Mouse (Mus musculus) midbrain, embryonic 13.5 days (tissue): ENCODE measurements around the gene Xndc1. TPM values are rescaled to one million over a fixed set of nuclear protein-coding genes. Genes with fewer than 3 reads are reported as not detected.

ENCODE experiments used
- ATAC-seq: fragments of 200-750 bp; cut with Nextera tagmentation; 2 replicates; pipeline ENCODE4 v1.8.0; 2017; ENCODE audit warnings: mild to moderate bottlenecking, moderate TSS enrichment, moderate library complexity
- H3K27ac ChIP-seq: fragments of 300-500 bp; sonication (generic); 2 replicates; pipeline ENCODE4 v1.5.1; 2015; ENCODE audit warnings: inconsistent platforms, mild to moderate bottlenecking, moderate library complexity
- H3K27me3 ChIP-seq: fragments of 300-500 bp; sonication (generic); 2 replicates; pipeline ENCODE4 v1.6.1; 2015; ENCODE audit warnings: mild to moderate bottlenecking, inconsistent platforms
- H3K36me3 ChIP-seq: fragments of 300-500 bp; sonication (generic); 2 replicates; pipeline ENCODE4 v1.6.1; 2015; ENCODE audit warnings: mild to moderate bottlenecking, inconsistent platforms
- H3K4me1 ChIP-seq: fragments of 300-500 bp; sonication (generic); replicated peaks from 2 replicates; pipeline ENCODE4 v1.6.1; 2015; ENCODE audit warnings: inconsistent platforms
- H3K4me2 ChIP-seq: fragments of 300-500 bp; sonication (generic); replicated peaks from 2 replicates; pipeline ENCODE4 v1.6.1; 2015; ENCODE audit warnings: moderate library complexity, mild to moderate bottlenecking, inconsistent platforms
- H3K4me3 ChIP-seq: fragments of 300-500 bp; sonication (generic); replicated peaks from 2 replicates; pipeline ENCODE4 v1.5.1; 2015; ENCODE audit warnings: mild to moderate bottlenecking, inconsistent platforms
- H3K9ac ChIP-seq: fragments of 300-500 bp; sonication (generic); replicated peaks from 2 replicates; pipeline ENCODE4 v1.6.1; 2015; ENCODE audit warnings: mild to moderate bottlenecking, inconsistent platforms
- H3K9me3 ChIP-seq: fragments of 300-500 bp; sonication (generic); 2 replicates; pipeline ENCODE4 v1.6.1; 2016; ENCODE audit warnings: mild to moderate bottlenecking, inconsistent platforms
- WGBS: fragments of 180-500 bp; shearing (Covaris S2); methylation state at CpG from one replicate; pipeline ENCODE4 v1.1.7; 2015; 5-methylcytosine and 5-hydroxymethylcytosine counted together
- polyA plus RNA-seq: library from polyadenylated mRNA; unstranded; fragments of >200 nt; fragmentation: Nextera tagmentation; extraction: Ambion mirVana; gene quantifications from 2 replicates; pipeline ENCODE4 v1.2.1, GENCODE M21; 2015

The Xndc1 gene
- polyA plus RNA-seq, 1 experiment from 2014 or later, result 34.9 TPM

- no peaks in the 10 kb centered on the region for H3K27me3 ChIP-seq
- peaks cover 7% of the 10 kb centered on the region for H3K4me1 ChIP-seq
- no peak overlapping the region for H3K27ac ChIP-seq
- no peaks in the 10 kb centered on the region for H3K36me3 ChIP-seq
- H3K9ac ChIP-seq, result no peak overlapping the region
- H3K4me2 ChIP-seq, result no peak overlapping the region
- ATAC-seq, result no peak
- WGBS, result 85% methylated on average over 4 of the region's 4 CpGs
- no peaks in the 10 kb centered on the region for H3K9me3 ChIP-seq
- no peak overlapping the region for H3K4me3 ChIP-seq
Observed at GRCm38 (mm10) chr7:102109746-102110145, 44.4 kb downstream of the Xndc1 start.

GRCm38 (mm10) chr7:102113151-102113729, 47.9 kb downstream of the Xndc1 start:
- Histone ChIP-seq H3K9me3 (no peaks in the 10 kb centered on the region), H3K9ac (no peak overlapping the region), H3K27ac (no peak overlapping the region), H3K4me3 (no peak overlapping the region), H3K4me1 (no peaks in the 10 kb centered on the region), H3K27me3 (no peaks in the 10 kb centered on the region), H3K36me3 (peaks cover 5% of the 10 kb centered on the region), H3K4me2 (no peak overlapping the region)
- WGBS, result 87% methylated on average over 45 of the region's 45 CpGs
- ATAC-seq, result no peak

- WGBS, result 40% methylated on average over 7 of the region's 7 CpGs
- ATAC-seq, result no peak
- no peak within 1 kb of the TSS for H3K9ac ChIP-seq
- H3K4me2 ChIP-seq, result no peak within 1 kb of the TSS
- H3K9me3 ChIP-seq, result no peaks in the 10 kb centered on the region
- no peak within 1 kb of the TSS for H3K27ac ChIP-seq
- no peaks in the 10 kb centered on the region for H3K27me3 ChIP-seq
- H3K4me3 ChIP-seq, result no peak within 1 kb of the TSS
- peaks cover 38% of the 10 kb centered on the region for H3K36me3 ChIP-seq
- H3K4me1 ChIP-seq, result no peaks in the 10 kb centered on the region
Observed at GRCm38 (mm10) chr7:102116579-102117331, 51.4 kb downstream of the Xndc1 start, which contains the start of gene Chrna10. Gene Chrna10 (minus strand): TSS chr7:102116828.

GRCm38 (mm10) chr7:102117382-102117781, 52.1 kb downstream of the Xndc1 start:
- H3K36me3 ChIP-seq, result peaks cover 45% of the 10 kb centered on the region
- no peaks in the 10 kb centered on the region for H3K27me3 ChIP-seq
- WGBS, result 72% methylated on average over 6 of the region's 6 CpGs
- no peak for ATAC-seq
- no peak overlapping the region for H3K4me2 ChIP-seq
- no peak overlapping the region for H3K9ac ChIP-seq
- no peaks in the 10 kb centered on the region for H3K9me3 ChIP-seq
- H3K4me3 ChIP-seq, result no peak overlapping the region
- H3K4me1 ChIP-seq, result no peaks in the 10 kb centered on the region
- no peak overlapping the region for H3K27ac ChIP-seq

GRCm38 (mm10) chr7:102120326-102120725, 55.0 kb downstream of the Xndc1 start:
- no peak for ATAC-seq
- Histone ChIP-seq H3K9me3 (no peaks in the 10 kb centered on the region), H3K4me1 (no peaks in the 10 kb centered on the region), H3K4me3 (no peak overlapping the region), H3K4me2 (no peak overlapping the region), H3K36me3 (peaks cover 74% of the 10 kb centered on the region), H3K27ac (no peak overlapping the region), H3K27me3 (no peaks in the 10 kb centered on the region), H3K9ac (no peak overlapping the region)
- 98% methylated on average over 10 of the region's 10 CpGs for whole genome bisulfite sequencing

GRCm38 (mm10) chr7:102132395-102132794, 67.1 kb downstream of the Xndc1 start:
- no peak overlapping the region for H3K9ac ChIP-seq
- no peaks in the 10 kb centered on the region for H3K9me3 ChIP-seq
- ATAC-seq, result no peak
- H3K36me3 ChIP-seq, result peaks cover 75% of the 10 kb centered on the region
- H3K4me2 ChIP-seq, result no peak overlapping the region
- H3K27me3 ChIP-seq, result no peaks in the 10 kb centered on the region
- H3K4me1 ChIP-seq, result no peaks in the 10 kb centered on the region
- H3K4me3 ChIP-seq, result no peak overlapping the region
- WGBS, result 95% methylated on average over 4 of the region's 4 CpGs
- H3K27ac ChIP-seq, result no peak overlapping the region

Other genes starting within 250 kb of the Xndc1 start
- 0.24 and 0.26 TPM in 2 replicates for gene Phox2a, start 247.2 kb upstream of the Xndc1 start, polyA plus RNA-seq
- 20.3 and 26.3 TPM in 2 replicates for gene Inppl1, start 227.3 kb upstream of the Xndc1 start, polyA plus RNA-seq
- 2.2 and 3.8 TPM in 2 replicates for gene Folr2, start 208.3 kb upstream of the Xndc1 start, polyA plus RNA-seq
- gene Anapc15, start 201.8 kb upstream of the Xndc1 start, polyA plus RNA-seq, result 79.0 and 92.2 TPM in 2 replicates
- gene Folr1, start 194.7 kb upstream of the Xndc1 start, polyA plus RNA-seq, result 11.1 and 13.2 TPM in 2 replicates
- gene Lamtor1, start 159.6 kb upstream of the Xndc1 start, polyA plus RNA-seq, result 146 and 158 TPM in 2 replicates
- 0.35 and 0.77 TPM in 2 replicates for gene Tomt, start 159.2 kb upstream of the Xndc1 start, polyA plus RNA-seq
- gene Lrrc51, start 131.6 kb upstream of the Xndc1 start, polyA plus RNA-seq, result 9.6 and 10.6 TPM in 2 replicates
- 63.0 and 70.7 TPM in 2 replicates for gene Numa1, start 131.4 kb upstream of the Xndc1 start, polyA plus RNA-seq
- 4.1 and 5.6 TPM in 2 replicates for gene Il18bp, start 46.8 kb upstream of the Xndc1 start, polyA plus RNA-seq
- gene Rnf121, start within 50 bp of the Xndc1 start, polyA plus RNA-seq, result 30.1 and 30.9 TPM in 2 replicates
- 1.3 and 1.5 TPM in 2 replicates for gene Xntrpc, start 202 bp downstream of the Xndc1 start, polyA plus RNA-seq
- 0.28 TPM in 1 of 2 replicates, not detected in the other for gene Trpc2, start 17.6 kb downstream of the Xndc1 start, polyA plus RNA-seq
- gene Art1, start 36.2 kb downstream of the Xndc1 start, polyA plus RNA-seq, result 0.31 and 0.37 TPM in 2 replicates
- 0.50 and 0.92 TPM in 2 replicates for gene Art5, start 44.0 kb downstream of the Xndc1 start, polyA plus RNA-seq
- not detected in 2 replicates for gene Chrna10, start 51.3 kb downstream of the Xndc1 start, polyA plus RNA-seq
- gene Nup98, start 144.7 kb downstream of the Xndc1 start, polyA plus RNA-seq, result 27.2 and 27.4 TPM in 2 replicates
- gene Pgap2, start 144.7 kb downstream of the Xndc1 start, polyA plus RNA-seq, result 50.1 and 51.6 TPM in 2 replicates
- gene Rhog, start 190.5 kb downstream of the Xndc1 start, polyA plus RNA-seq, result 14.4 and 17.6 TPM in 2 replicates
- 8.1 and 8.5 TPM in 2 replicates for gene Stim1, start 202.3 kb downstream of the Xndc1 start, polyA plus RNA-seq